Mouse (Mus musculus): ENCODE data around the gene 1700023F06Rik. TPM values are rescaled to one million over a fixed set of nuclear protein-coding genes. Genes with fewer than 3 reads are reported as not detected.

The 1700023F06Rik gene
- polyA plus RNA-seq, 1 experiment from 2014 or later = 0.11 TPM

GRCm38 (mm10) chr11:103170494-103171285 lies 37.7 kb downstream of the 1700023F06Rik start, which contains the start of gene Fmnl1:
TSS of gene Fmnl1 (plus strand) at chr11:103171107.
- 0 out of 2 replicates have a peak, but pooled peaks cover 5% of the 10 kb centered on the region for H3K9me3 ChIP-seq (replicated peaks)
- no peak for ATAC-seq
- peak within 1 kb of the TSS; percentile 53 for H3K9ac ChIP-seq
- under 1% methylated on average over 56 of the region's 84 CpGs for WGBS (ENCODE audit: insufficient replicate concordance)
- peaks cover 51% of the 10 kb centered on the region for H3K4me1 ChIP-seq
- H3K36me3 ChIP-seq = no peaks in the 10 kb centered on the region
- 0 out of 2 replicates have a peak within 1 kb of the TSS, but pooled peaks have one; percentile 11 for H3K27ac ChIP-seq
- H3K4me2 ChIP-seq = peak within 1 kb of the TSS; percentile 80
- H3K27me3 ChIP-seq (replicated peaks) = peaks cover 52% of the 10 kb centered on the region
- peak within 1 kb of the TSS; percentile 59 for H3K4me3 ChIP-seq

GRCm38 (mm10) chr11:103170111-103170493 lies 38.3 kb downstream of the 1700023F06Rik start:
- 0 out of 2 replicates have a peak, but pooled peaks cover 5% of the 10 kb centered on the region for H3K9me3 ChIP-seq (replicated peaks)
- H3K36me3 ChIP-seq = no peaks in the 10 kb centered on the region
- no peak overlapping the region for H3K9ac ChIP-seq
- peaks cover 47% of the 10 kb centered on the region for H3K4me1 ChIP-seq
- ATAC-seq = no peak
- no peak overlapping the region for H3K27ac ChIP-seq
- peak overlapping the region; percentile 59 for H3K4me3 ChIP-seq
- H3K4me2 ChIP-seq = peak overlapping the region; percentile 80
- H3K27me3 ChIP-seq (replicated peaks) = peaks cover 52% of the 10 kb centered on the region
- 39% methylated on average over 3 of the region's 3 CpGs for WGBS (ENCODE audit: insufficient replicate concordance)

DNA sequence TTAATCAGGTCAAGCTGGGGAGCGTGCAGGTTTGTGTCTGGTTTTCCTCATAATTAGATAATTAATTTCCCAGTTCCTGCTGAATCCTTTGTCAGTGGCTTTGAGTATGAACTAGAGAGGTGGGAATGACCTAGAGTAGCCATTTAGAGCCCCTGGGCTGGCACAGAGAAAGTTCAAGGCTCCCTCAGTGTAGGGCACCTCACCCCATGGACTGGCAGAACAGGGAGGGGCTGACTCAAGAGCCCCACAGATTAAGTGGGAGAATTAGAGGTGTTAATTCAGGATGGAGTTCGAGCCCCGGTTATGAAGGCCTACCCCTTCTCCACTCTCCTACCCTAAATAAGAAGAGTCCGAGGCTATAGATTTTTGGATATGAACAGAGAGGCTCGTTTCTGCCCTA lies 38.7 kb downstream of the 1700023F06Rik start:
- WGBS (ENCODE audit: insufficient replicate concordance) = 70% methylated on average over 5 of the region's 5 CpGs
- no peak overlapping the region for H3K4me2 ChIP-seq
- peaks cover 44% of the 10 kb centered on the region for H3K4me1 ChIP-seq
- no peak for ATAC-seq
- H3K36me3 ChIP-seq = no peaks in the 10 kb centered on the region
- no peak overlapping the region for H3K27ac ChIP-seq
- peaks cover 52% of the 10 kb centered on the region for H3K27me3 ChIP-seq (replicated peaks)
- H3K9ac ChIP-seq = no peak overlapping the region
- no peak overlapping the region for H3K4me3 ChIP-seq
- 0 out of 2 replicates have a peak, but pooled peaks cover 5% of the 10 kb centered on the region for H3K9me3 ChIP-seq (replicated peaks)

DNA sequence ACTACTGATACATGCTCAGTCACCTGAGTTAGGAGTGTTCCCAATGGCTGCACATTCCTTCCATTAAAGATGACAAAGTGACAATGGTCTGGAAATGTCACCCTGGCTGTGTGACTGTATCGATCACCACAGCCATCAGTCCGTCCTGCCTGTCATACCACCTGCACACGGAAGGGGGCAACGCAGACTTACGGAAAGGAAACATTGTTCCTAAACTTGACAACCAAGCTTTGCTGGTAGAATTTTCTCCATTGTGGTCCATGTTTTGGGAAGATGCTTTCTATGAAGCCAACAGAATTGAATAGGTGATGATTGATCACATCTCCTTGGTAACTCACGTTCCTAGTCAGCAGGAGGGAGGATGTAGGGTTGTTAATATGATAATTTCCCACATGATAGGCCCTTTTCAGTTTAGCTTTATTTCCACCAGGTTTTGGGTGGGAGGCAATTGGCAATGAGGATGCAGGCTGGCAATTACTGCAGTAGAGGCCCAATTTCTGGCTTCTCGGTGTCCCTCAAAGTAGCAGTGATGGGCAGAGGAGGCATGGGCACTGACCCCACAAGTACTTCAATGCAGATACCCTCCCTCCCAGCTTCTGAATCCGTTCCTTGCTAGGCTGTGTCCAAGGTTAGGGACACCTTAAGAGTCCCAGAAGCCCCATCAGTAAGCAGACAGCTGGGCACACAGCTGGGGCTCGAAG lies 39.5 kb downstream of the 1700023F06Rik start:
- H3K36me3 ChIP-seq = no peaks in the 10 kb centered on the region
- ATAC-seq = no peak
- 22% methylated on average over 9 of the region's 9 CpGs for WGBS (ENCODE audit: insufficient replicate concordance)
- no peak overlapping the region for H3K4me2 ChIP-seq
- no peak overlapping the region for H3K4me3 ChIP-seq
- H3K4me1 ChIP-seq = peaks cover 41% of the 10 kb centered on the region
- 0 out of 2 replicates have a peak, but pooled peaks cover 5% of the 10 kb centered on the region for H3K9me3 ChIP-seq (replicated peaks)
- H3K27ac ChIP-seq = no peak overlapping the region
- no peak overlapping the region for H3K9ac ChIP-seq
- peaks cover 51% of the 10 kb centered on the region for H3K27me3 ChIP-seq (replicated peaks)

GRCm38 (mm10) chr11:103164391-103164790 lies 44.0 kb downstream of the 1700023F06Rik start:
- Histone ChIP-seq H3K36me3 (no peaks in the 10 kb centered on the region), H3K4me2 (peak overlapping the region; percentile 50), H3K27ac (no peak overlapping the region), H3K4me3 (no peak overlapping the region), H3K9ac (no peak overlapping the region), H3K4me1 (peaks cover 10% of the 10 kb centered on the region), H3K9me3 (replicated peaks) (0 out of 2 replicates have a peak, but pooled peaks cover 5% of the 10 kb centered on the region), H3K27me3 (replicated peaks) (peaks cover 7% of the 10 kb centered on the region)
- ATAC-seq = peak; percentile 50; the same call in 1 of the 2 replicates
- 12% methylated on average over 10 of the region's 10 CpGs for WGBS (ENCODE audit: insufficient replicate concordance)

DNA sequence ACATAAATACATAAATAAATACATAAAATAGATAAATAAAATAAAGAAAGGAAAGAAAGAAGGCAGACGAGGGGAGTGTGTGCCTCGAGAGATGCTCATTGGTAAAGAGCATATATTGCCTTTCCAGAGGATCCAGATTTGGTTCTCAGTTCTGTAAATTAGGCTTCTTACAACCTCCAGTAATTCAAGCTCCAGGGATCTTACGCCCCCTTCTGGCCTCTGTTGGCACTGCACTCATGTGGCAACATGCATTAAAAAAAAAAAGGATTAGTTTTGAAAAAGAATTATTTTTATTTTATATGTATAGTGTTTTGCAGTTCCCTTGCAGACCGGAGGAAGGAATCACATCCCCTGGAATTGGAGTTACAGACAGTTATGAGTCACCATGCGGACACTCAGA lies 46.2 kb downstream of the 1700023F06Rik start:
- Histone ChIP-seq H3K4me2 (no peak overlapping the region), H3K4me3 (no peak overlapping the region), H3K27me3 (replicated peaks) (no peaks in the 10 kb centered on the region), H3K36me3 (no peaks in the 10 kb centered on the region), H3K9me3 (replicated peaks) (0 out of 2 replicates have a peak, but pooled peaks cover 5% of the 10 kb centered on the region), H3K4me1 (peaks cover 25% of the 10 kb centered on the region), H3K27ac (no peak overlapping the region), H3K9ac (no peak overlapping the region)
- no peak for ATAC-seq
- 70% methylated on average over 5 of the region's 5 CpGs for WGBS (ENCODE audit: insufficient replicate concordance)

GRCm38 (mm10) chr11:103161449-103161848 lies 46.9 kb downstream of the 1700023F06Rik start:
- Histone ChIP-seq H3K27ac (no peak overlapping the region), H3K4me1 (peaks cover 25% of the 10 kb centered on the region), H3K9me3 (replicated peaks) (0 out of 2 replicates have a peak, but pooled peaks cover 5% of the 10 kb centered on the region), H3K4me2 (no peak overlapping the region), H3K4me3 (no peak overlapping the region), H3K36me3 (no peaks in the 10 kb centered on the region), H3K9ac (no peak overlapping the region), H3K27me3 (replicated peaks) (no peaks in the 10 kb centered on the region)
- ATAC-seq = no peak
- 67% methylated on average over 7 of the region's 7 CpGs for WGBS (ENCODE audit: insufficient replicate concordance)

GRCm38 (mm10) chr11:103160738-103161137 lies 47.6 kb downstream of the 1700023F06Rik start:
- ATAC-seq = no peak
- H3K27me3 ChIP-seq (replicated peaks) = no peaks in the 10 kb centered on the region
- H3K9ac ChIP-seq = no peak overlapping the region
- no peaks in the 10 kb centered on the region for H3K36me3 ChIP-seq
- no peak overlapping the region for H3K27ac ChIP-seq
- 0 out of 2 replicates have a peak, but pooled peaks cover under 1% of the 10 kb centered on the region for H3K9me3 ChIP-seq (replicated peaks)
- 83% methylated on average over 11 of the region's 11 CpGs for WGBS (ENCODE audit: insufficient replicate concordance)
- H3K4me1 ChIP-seq = peaks cover 25% of the 10 kb centered on the region
- no peak overlapping the region for H3K4me2 ChIP-seq
- H3K4me3 ChIP-seq = no peak overlapping the region

DNA sequence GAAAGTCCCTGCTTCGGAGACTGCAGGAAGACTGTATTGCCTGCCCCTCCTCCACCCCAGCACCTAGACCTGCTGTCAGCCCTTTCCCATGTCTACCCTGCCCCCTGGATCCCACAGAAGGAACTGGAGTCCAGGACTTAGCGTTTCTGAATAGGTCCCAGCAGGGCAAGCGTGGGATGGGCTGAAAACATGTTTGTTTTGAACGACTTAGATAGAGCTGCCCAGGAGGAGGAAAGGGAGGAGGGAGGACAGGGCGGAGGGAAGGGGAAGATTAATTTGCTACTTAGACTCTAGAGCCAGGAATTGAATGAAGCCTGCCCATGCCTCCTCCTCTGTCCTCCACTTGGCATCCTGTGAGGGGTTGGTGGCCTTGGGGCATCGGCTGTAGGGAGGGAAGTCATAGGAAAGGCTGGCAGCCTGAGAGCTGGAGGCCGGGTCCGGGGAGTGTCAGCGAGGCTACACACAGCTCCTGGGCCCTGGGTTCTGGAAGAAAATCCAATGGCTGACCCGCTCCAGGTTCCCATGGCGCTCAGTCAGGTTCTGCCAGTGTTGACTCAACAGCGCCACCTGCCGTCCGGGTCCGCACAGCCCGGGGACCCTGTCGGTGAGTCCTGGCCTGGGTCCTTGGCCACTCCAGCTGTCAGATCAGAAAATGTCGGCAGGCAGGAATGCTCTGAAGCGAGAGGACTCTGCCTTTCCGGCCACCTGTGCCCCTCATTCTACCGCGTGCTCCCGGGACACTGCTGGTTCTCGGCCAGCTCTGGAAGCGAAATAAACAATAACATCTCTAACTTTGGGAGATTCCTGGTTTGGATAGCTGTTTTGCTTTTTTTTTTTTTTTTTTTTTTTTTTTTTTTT lies 49.5 kb downstream of the 1700023F06Rik start:
- Histone ChIP-seq H3K4me1 (peaks cover 19% of the 10 kb centered on the region), H3K27ac (peak overlapping the region; percentile 66), H3K9me3 (replicated peaks) (no peaks in the 10 kb centered on the region), H3K36me3 (no peaks in the 10 kb centered on the region), H3K9ac (peak overlapping the region; percentile 64), H3K4me3 (peak overlapping the region; percentile 50), H3K27me3 (replicated peaks) (no peaks in the 10 kb centered on the region), H3K4me2 (peak overlapping the region; percentile 81)
- WGBS (ENCODE audit: insufficient replicate concordance) = 4% methylated on average over 25 of the region's 25 CpGs
- peak; percentile 94 for ATAC-seq

DNA sequence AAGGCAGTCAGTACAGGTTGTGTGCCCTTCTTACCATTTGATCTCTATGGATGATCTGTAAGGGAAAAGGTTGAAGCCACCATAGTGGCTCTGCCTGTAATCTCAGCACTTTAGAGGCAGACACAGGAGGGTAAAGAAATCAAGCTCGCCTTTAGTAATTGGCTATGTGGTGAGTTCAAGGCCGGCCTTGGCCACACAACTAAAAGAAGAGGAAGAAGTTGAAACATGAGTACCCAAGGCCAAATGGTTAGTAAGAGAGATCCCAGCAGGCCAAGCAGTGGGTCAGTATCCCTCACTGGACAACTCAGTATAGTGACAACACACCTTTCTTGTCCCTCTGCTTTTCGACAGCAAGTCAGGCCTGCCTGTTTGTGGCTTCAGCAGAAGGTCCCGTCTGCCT lies 58.6 kb downstream of the 1700023F06Rik start:
- H3K27me3 ChIP-seq (replicated peaks) = no peaks in the 10 kb centered on the region
- WGBS (ENCODE audit: insufficient replicate concordance) = 83% methylated on average over 4 of the region's 4 CpGs
- H3K9me3 ChIP-seq (replicated peaks) = no peaks in the 10 kb centered on the region
- H3K27ac ChIP-seq = no peak overlapping the region
- peaks cover 22% of the 10 kb centered on the region for H3K4me1 ChIP-seq
- H3K36me3 ChIP-seq = no peaks in the 10 kb centered on the region
- ATAC-seq = no peak
- H3K4me3 ChIP-seq = no peak overlapping the region
- H3K9ac ChIP-seq = no peak overlapping the region
- H3K4me2 ChIP-seq = no peak overlapping the region

Measured in liver, embryonic 12.5 days (tissue).